Mouse (Mus musculus): ENCODE measurements around the gene Lrrc17.

GRCm38 (mm10) chr5:21553685-21554084 is 10.3 kb downstream of the Lrrc17 start:
- TF ChIP-seq POLR2A (IDR thresholded peaks at IDR 0.05; ENCODE audit: insufficient read length, low read depth), result no peak
- no peak for TF ChIP-seq TCF12 (IDR thresholded peaks at IDR 0.05; ENCODE audit: insufficient read depth, poor library complexity, severe bottlenecking)
- no peak for TF ChIP-seq CEBPB (IDR thresholded peaks at IDR 0.05; ENCODE audit: insufficient read depth, poor library complexity, severe bottlenecking)

Data from myocyte (in vitro differentiated cells).